Mouse (Mus musculus) limb, embryonic 11.5 days (tissue): ENCODE measurements around the gene Nudt3. TPM values are rescaled to one million over a fixed set of nuclear protein-coding genes. Genes with fewer than 3 reads are reported as not detected.

Experiments used
- ATAC-seq: fragments of 200-750 bp; cut with Nextera tagmentation; 2 replicates; pipeline ENCODE4 v1.8.0; 2017; ENCODE audit warnings: low read depth; ENCODE audit not compliant: insufficient number of reproducible peaks, low FRiP score, low TSS enrichment
- DNase-seq: peaks from one replicate; pipeline ENCODE4 v3.0.0-alpha.2; 2015; ENCODE audit warnings: low spot score
- H3K27ac ChIP-seq: fragments of 300-500 bp; sonication (generic); replicated peaks from 2 replicates; pipeline ENCODE4 v1.5.1; 2014; ENCODE audit warnings: low read depth, mild to moderate bottlenecking, low read length
- H3K27me3 ChIP-seq: fragments of 300-500 bp; sonication (generic); 2 replicates; pipeline ENCODE4 v1.6.1; 2014; ENCODE audit warnings: mild to moderate bottlenecking, low read length, mixed read lengths; ENCODE audit not compliant: control insufficient read depth, insufficient read depth
- H3K36me3 ChIP-seq: fragments of 300-500 bp; sonication (generic); 2 replicates; pipeline ENCODE4 v1.6.1; 2014; ENCODE audit warnings: mild to moderate bottlenecking, low read length, moderate library complexity, mixed read lengths; ENCODE audit not compliant: control insufficient read depth, insufficient read depth
- H3K4me1 ChIP-seq: fragments of 300-500 bp; sonication (generic); 2 replicates; pipeline ENCODE4 v1.6.1; 2014; ENCODE audit warnings: low read length, mixed read lengths; ENCODE audit not compliant: control insufficient read depth, insufficient read depth
- H3K4me2 ChIP-seq: fragments of 300-500 bp; sonication (generic); 2 replicates; pipeline ENCODE4 v1.6.1; 2014; ENCODE audit warnings: low read depth, mild to moderate bottlenecking, moderate library complexity; ENCODE audit not compliant: severe bottlenecking
- H3K4me3 ChIP-seq: fragments of 300-500 bp; sonication (generic); 2 replicates; pipeline ENCODE4 v1.5.1; 2014; ENCODE audit warnings: low read depth, low read length
- H3K9ac ChIP-seq: fragments of 300-500 bp; sonication (generic); 2 replicates; pipeline ENCODE4 v1.6.1; 2014; ENCODE audit warnings: mild to moderate bottlenecking, low read length
- H3K9me3 ChIP-seq: fragments of 300-500 bp; sonication (generic); 2 replicates; pipeline ENCODE4 v1.6.1; 2016; ENCODE audit warnings: low read length; ENCODE audit not compliant: control insufficient read depth
- WGBS: fragments of 180-500 bp; shearing (Covaris S2); extraction: QIAGEN DNeasy Blood & Tissue Kit; methylation state at CpG from one replicate; pipeline ENCODE4 v1.1.7; 2014; 5-methylcytosine and 5-hydroxymethylcytosine counted together
- polyA plus RNA-seq: library from polyadenylated mRNA; unstranded; fragments of >200 nt; fragmentation: Nextera tagmentation; extraction: Ambion mirVana; gene quantifications from 2 replicates; pipeline ENCODE4 v1.2.1, GENCODE M21; 2014

The Nudt3 gene
- polyA plus RNA-seq, 1 experiment from 2014 or later, result 42.2 TPM

- H3K9me3 ChIP-seq, result no peaks in the 10 kb centered on the region
- no peaks in the 10 kb centered on the region for H3K4me1 ChIP-seq
- H3K9ac ChIP-seq, result no peak overlapping the region
- H3K4me3 ChIP-seq, result no peak overlapping the region
- peaks cover 11% of the 10 kb centered on the region for H3K36me3 ChIP-seq
- WGBS, result 80% methylated on average over 12 of the region's 12 CpGs
- ATAC-seq (no peak), DNase-seq (no peak)
- no peak overlapping the region for H3K4me2 ChIP-seq
- H3K27ac ChIP-seq, result no peak overlapping the region
- no peaks in the 10 kb centered on the region for H3K27me3 ChIP-seq
These were observed 36.0 kb downstream of the Nudt3 start for GRCm38 (mm10) chr17:27587252-27587651.

- Histone ChIP-seq H3K9ac (no peak overlapping the region), H3K4me3 (no peak overlapping the region), H3K27me3 (no peaks in the 10 kb centered on the region), H3K27ac (no peak overlapping the region), H3K4me1 (no peaks in the 10 kb centered on the region), H3K4me2 (no peak overlapping the region), H3K9me3 (no peaks in the 10 kb centered on the region), H3K36me3 (peaks cover 15% of the 10 kb centered on the region)
- 70% methylated on average over 9 of the region's 9 CpGs for whole genome bisulfite sequencing
- DNase-seq (no peak), ATAC-seq (no peak)
These were observed 36.6 kb downstream of the Nudt3 start for GRCm38 (mm10) chr17:27586661-27587060.

- WGBS, result 93% methylated on average over 13 of the region's 13 CpGs
- no peak for ATAC-seq
These were observed 40.0 kb downstream of the Nudt3 start for GRCm38 (mm10) chr17:27583185-27583894.

GRCm38 (mm10) chr17:27580392-27581068 lies 42.8 kb downstream of the Nudt3 start:
- H3K27ac ChIP-seq, result no peak overlapping the region
- no peaks in the 10 kb centered on the region; the same call in 1 of the 2 replicates for H3K4me1 ChIP-seq
- H3K27me3 ChIP-seq, result no peaks in the 10 kb centered on the region
- H3K9me3 ChIP-seq, result no peaks in the 10 kb centered on the region
- ATAC-seq (no peak), DNase-seq (no peak)
- H3K36me3 ChIP-seq, result peaks cover 30% of the 10 kb centered on the region
- no peak overlapping the region for H3K4me3 ChIP-seq
- H3K4me2 ChIP-seq, result no peak overlapping the region
- no peak overlapping the region for H3K9ac ChIP-seq
- WGBS, result 90% methylated on average over 20 of the region's 20 CpGs

More at GRCm38 (mm10) chr17:27583185-27583894, 40.0 kb downstream of the Nudt3 start:
- H3K36me3 ChIP-seq, result peaks cover 32% of the 10 kb centered on the region
- no peak for DNase-seq
- no peak overlapping the region for H3K9ac ChIP-seq
- H3K27me3 ChIP-seq, result no peaks in the 10 kb centered on the region
- no peaks in the 10 kb centered on the region for H3K4me1 ChIP-seq
- H3K4me3 ChIP-seq, result no peak overlapping the region
- no peak overlapping the region; the same call in 1 of the 2 replicates for H3K4me2 ChIP-seq
- no peak overlapping the region for H3K27ac ChIP-seq
- H3K9me3 ChIP-seq, result no peaks in the 10 kb centered on the region

GRCm38 (mm10) chr17:27579816-27580215 lies 43.5 kb downstream of the Nudt3 start:
- Histone ChIP-seq H3K4me1 (peaks cover 3% of the 10 kb centered on the region; the same call in 1 of the 2 replicates), H3K9me3 (no peaks in the 10 kb centered on the region), H3K36me3 (peaks cover 26% of the 10 kb centered on the region), H3K9ac (no peak overlapping the region), H3K27me3 (no peaks in the 10 kb centered on the region), H3K4me3 (no peak overlapping the region), H3K27ac (no peak overlapping the region), H3K4me2 (no peak overlapping the region)
- WGBS, result 92% methylated on average over 8 of the region's 8 CpGs
- ATAC-seq (no peak), DNase-seq (no peak)

- DNase-seq, result no peak
- no peak overlapping the region for H3K4me3 ChIP-seq
- no peaks in the 10 kb centered on the region for H3K9me3 ChIP-seq
- H3K4me1 ChIP-seq, result peaks cover 3% of the 10 kb centered on the region; the same call in 1 of the 2 replicates
- peaks cover 29% of the 10 kb centered on the region for H3K36me3 ChIP-seq
- WGBS, result 97% methylated on average over 10 of the region's 10 CpGs
- H3K27ac ChIP-seq, result no peak overlapping the region
- ATAC-seq, result no peak
- H3K4me2 ChIP-seq, result no peak overlapping the region
- H3K9ac ChIP-seq, result no peak overlapping the region
- no peaks in the 10 kb centered on the region for H3K27me3 ChIP-seq
These were observed 44.8 kb downstream of the Nudt3 start for GRCm38 (mm10) chr17:27578487-27578886.

GRCm38 (mm10) chr17:27577468-27577867 lies 45.8 kb downstream of the Nudt3 start:
- ATAC-seq (no peak), DNase-seq (no peak)
- no peak overlapping the region for H3K4me2 ChIP-seq
- no peaks in the 10 kb centered on the region for H3K27me3 ChIP-seq
- no peak overlapping the region for H3K27ac ChIP-seq
- no peak overlapping the region for H3K4me3 ChIP-seq
- peaks cover 26% of the 10 kb centered on the region for H3K36me3 ChIP-seq
- WGBS, result 74% methylated on average over 6 of the region's 6 CpGs
- H3K4me1 ChIP-seq, result peaks cover 3% of the 10 kb centered on the region; the same call in 1 of the 2 replicates
- no peaks in the 10 kb centered on the region for H3K9me3 ChIP-seq
- H3K9ac ChIP-seq, result no peak overlapping the region

GRCm38 (mm10) chr17:27576056-27576455 lies 47.2 kb downstream of the Nudt3 start:
- DNase-seq (no peak), ATAC-seq (no peak)
- no peak overlapping the region for H3K4me3 ChIP-seq
- H3K9ac ChIP-seq, result no peak overlapping the region
- no peaks in the 10 kb centered on the region for H3K9me3 ChIP-seq
- H3K27me3 ChIP-seq, result no peaks in the 10 kb centered on the region
- peaks cover 17% of the 10 kb centered on the region for H3K36me3 ChIP-seq
- H3K4me1 ChIP-seq, result peaks cover 3% of the 10 kb centered on the region; the same call in 1 of the 2 replicates
- H3K4me2 ChIP-seq, result no peak overlapping the region
- no peak overlapping the region for H3K27ac ChIP-seq
- 79% methylated on average over 7 of the region's 7 CpGs for WGBS
